In genomic region chr2:60343607-60344289, GRCm38 (mm10) we compare ENCODE assay signal across 21 mouse cellular contexts. TPM values are rescaled to one million over a fixed set of nuclear protein-coding genes. Genes with fewer than 3 reads are reported as not detected.
A peak's percentile ranks its signal among the peaks of the same experiment; 100 is the strongest.
DNase-seq lines count a peak whose midpoint lies in the region; ATAC-seq and TF ChIP-seq lines count a peak whose summit lies in the region.
"Had no signal": no experiment of that assay in that cellular context is flagged by ENCODE, and none has a peak within 500 bp of the region (broad histone marks: within the 10 kb centered on the region; RNA-seq: fewer than 3 reads in every experiment).

No protein-coding gene starts in this region.

- intact Hi-C loops in left cerebral cortex, postnatal 36 days (cut with DNase I) = no loop called here

- peak; percentile 59 for DNase-seq in forebrain, embryonic 14.5 days (ENCODE audit: low spot score)
- DNase-seq in forebrain, postnatal 0 days = no peak
- peak; percentile 61 for DNase-seq in mesoderm, embryonic 11.5 days (ENCODE audit: low read depth, low spot score)
- DNase-seq in thymus, adult 18-20 months = no peak
- no peak for DNase-seq in left cerebral cortex, postnatal 36 days (ENCODE audit: low spot score in 2 of 2)
- DNase-seq: adrenal gland, postnatal 36 days; cerebellum, adult 9-11 months; heart, adult 18-20 months; kidney, adult 8-10 months; kidney, postnatal 36 days; liver; liver, postnatal 0 days; right cerebral cortex, postnatal 4 days; thymus, postnatal 36 days had no signal

- no peaks in the 10 kb centered on the region for H3K4me1 ChIP-seq in forebrain, embryonic 14.5 days (ENCODE audit: control insufficient read depth, insufficient read depth, low read length)
- H3K4me1 ChIP-seq in forebrain, postnatal 0 days (ENCODE audit: insufficient read depth) = no peaks in the 10 kb centered on the region
- H3K4me1 ChIP-seq in neural tube, embryonic 12.5 days = peaks cover 5% of the 10 kb centered on the region; the same call in 1 of the 2 replicates
- no peaks in the 10 kb centered on the region for H3K4me1 ChIP-seq in neural tube, embryonic 15.5 days
- H3K4me1 ChIP-seq: embryonic facial prominence, embryonic 12.5 days had no signal

- H3K9ac ChIP-seq in forebrain, embryonic 14.5 days (ENCODE audit: low read length) = no peak overlapping the region
- no peak overlapping the region for H3K9ac ChIP-seq in forebrain, postnatal 0 days
- no peak overlapping the region for H3K9ac ChIP-seq in neural tube, embryonic 12.5 days
- no peak overlapping the region for H3K9ac ChIP-seq in neural tube, embryonic 15.5 days (replicated peaks)
- H3K9ac ChIP-seq: embryonic facial prominence, embryonic 12.5 days; liver, postnatal 0 days; neural tube, embryonic 13.5 days had no signal

- no peak overlapping the region for H3K4me2 ChIP-seq in forebrain, embryonic 14.5 days (ENCODE audit: low read length)
- no peak overlapping the region for H3K4me2 ChIP-seq in forebrain, postnatal 0 days (ENCODE audit: low read depth)
- H3K4me2 ChIP-seq in neural tube, embryonic 12.5 days (replicated peaks) = no peak overlapping the region
- H3K4me2 ChIP-seq in neural tube, embryonic 15.5 days = no peak overlapping the region
- H3K4me2 ChIP-seq: embryonic facial prominence, embryonic 12.5 days; neural tube, embryonic 13.5 days had no signal

- H3K4me3 ChIP-seq in forebrain, embryonic 14.5 days (ENCODE audit: low read depth, low read length) = no peak overlapping the region
- H3K4me3 ChIP-seq in forebrain, postnatal 0 days (ENCODE audit: low read depth, low read length) = no peak overlapping the region
- H3K4me3 ChIP-seq in neural tube, embryonic 12.5 days = no peak overlapping the region
- no peak overlapping the region for H3K4me3 ChIP-seq in neural tube, embryonic 15.5 days (replicated peaks)
- H3K4me3 ChIP-seq: embryonic facial prominence, embryonic 12.5 days; neural tube, embryonic 13.5 days had no signal

- TF ChIP-seq CTCF in forebrain, postnatal 0 days (IDR thresholded peaks at IDR 0.05; ENCODE audit: low read depth) = no peak

- H3K36me3 ChIP-seq in forebrain, embryonic 14.5 days (ENCODE audit: control insufficient read depth, insufficient read depth, low read length) = no peaks in the 10 kb centered on the region
- no peaks in the 10 kb centered on the region for H3K36me3 ChIP-seq in forebrain, postnatal 0 days (ENCODE audit: insufficient read depth)
- H3K36me3 ChIP-seq in neural tube, embryonic 12.5 days = no peaks in the 10 kb centered on the region
- no peaks in the 10 kb centered on the region for H3K36me3 ChIP-seq in neural tube, embryonic 15.5 days
- H3K36me3 ChIP-seq: embryonic facial prominence, embryonic 12.5 days; neural tube, embryonic 13.5 days had no signal

- H3K9me3 ChIP-seq in forebrain, embryonic 14.5 days (replicated peaks; ENCODE audit: control insufficient read depth, low read length) = no peaks in the 10 kb centered on the region
- H3K9me3 ChIP-seq in forebrain, postnatal 0 days (ENCODE audit: low read length) = no peaks in the 10 kb centered on the region
- no peaks in the 10 kb centered on the region for H3K9me3 ChIP-seq in neural tube, embryonic 12.5 days
- H3K9me3 ChIP-seq in neural tube, embryonic 15.5 days (replicated peaks) = no peaks in the 10 kb centered on the region
- H3K9me3 ChIP-seq: embryonic facial prominence, embryonic 12.5 days; neural tube, embryonic 13.5 days had no signal

- 17% methylated on average over 11 of the region's 11 CpGs for WGBS in forebrain, embryonic 14.5 days
- 27% methylated on average over 11 of the region's 11 CpGs for WGBS in forebrain, postnatal 0 days
- whole genome bisulfite sequencing in neural tube, embryonic 12.5 days = 18% methylated on average over 11 of the region's 11 CpGs
- 22% methylated on average over 11 of the region's 11 CpGs for WGBS in neural tube, embryonic 15.5 days

- peak; percentile 40; the same call in 1 of the 2 replicates for ATAC-seq in forebrain, embryonic 14.5 days
- ATAC-seq in forebrain, postnatal 0 days = no peak
- peak; percentile 77 for ATAC-seq in neural tube, embryonic 12.5 days (ENCODE audit: low FRiP score, low read depth)
- ATAC-seq in neural tube, embryonic 15.5 days (ENCODE audit: low FRiP score) = no peak
- ATAC-seq: activated CD4-positive, CD25-positive, alpha-beta regulatory T cell, adult 4 months; liver, postnatal 0 days had no signal

- no peak overlapping the region for H3K27ac ChIP-seq in forebrain, embryonic 14.5 days (ENCODE audit: low read depth, low read length)
- no peak overlapping the region for H3K27ac ChIP-seq in forebrain, postnatal 0 days (ENCODE audit: low read depth, low read length)
- H3K27ac ChIP-seq in neural tube, embryonic 12.5 days = no peak overlapping the region
- no peak overlapping the region for H3K27ac ChIP-seq in neural tube, embryonic 15.5 days (replicated peaks)
- H3K27ac ChIP-seq: embryonic facial prominence, embryonic 12.5 days; neural tube, embryonic 13.5 days had no signal

- 0 out of 2 replicates have a peak, but pooled peaks cover 7% of the 10 kb centered on the region for H3K27me3 ChIP-seq in forebrain, embryonic 14.5 days (replicated peaks; ENCODE audit: control insufficient read depth, insufficient read depth, low read length)
- H3K27me3 ChIP-seq in forebrain, postnatal 0 days (ENCODE audit: insufficient read depth, low read length) = no peaks in the 10 kb centered on the region
- peaks cover 20% of the 10 kb centered on the region for H3K27me3 ChIP-seq in neural tube, embryonic 12.5 days (replicated peaks)
- H3K27me3 ChIP-seq in neural tube, embryonic 15.5 days (replicated peaks) = peaks cover 17% of the 10 kb centered on the region
- H3K27me3 ChIP-seq: CH12.LX; embryonic facial prominence, embryonic 12.5 days had no signal

RNA-seq across cellular contexts. Expression of gene Ly75, which starts 39.4 kb away (rescaled TPM):
- polyA plus RNA-seq in forebrain, embryonic 14.5 days (2014; fragmentation: Nextera tagmentation; extraction: Ambion mirVana) = 0.41 and 0.78 TPM in 2 replicates
- 3.9 and 4.8 TPM in 2 replicates for total RNA-seq in forebrain, postnatal 0 days (2014; rRNA removed)
- polyA plus RNA-seq in forebrain, postnatal 0 days (2015; fragmentation: Nextera tagmentation; extraction: Ambion mirVana) = 1.2 and 1.7 TPM in 2 replicates
- 1.5 and 1.6 TPM in 2 replicates for polyA plus RNA-seq in neural tube, embryonic 12.5 days (2016; fragmentation: Nextera tagmentation; extraction: Ambion mirVana)
- 1.1 and 5.3 TPM in 2 replicates for polyA plus RNA-seq in neural tube, embryonic 15.5 days (2015; fragmentation: Nextera tagmentation; extraction: Ambion mirVana)
- 1 to 10 TPM; 1.2 to 1.6 TPM for total RNA-seq in left cerebral cortex, postnatal 36 days (2021)

RNA-seq across cellular contexts. Expression of gene Cd302, which starts 59.5 kb away (rescaled TPM):
- polyA plus RNA-seq in forebrain, embryonic 14.5 days (2014; fragmentation: Nextera tagmentation; extraction: Ambion mirVana) = 12.2 and 12.6 TPM in 2 replicates
- 5.8 and 8.6 TPM in 2 replicates for total RNA-seq in forebrain, postnatal 0 days (2014; rRNA removed)
- 19.3 and 22.9 TPM in 2 replicates for polyA plus RNA-seq in forebrain, postnatal 0 days (2015; fragmentation: Nextera tagmentation; extraction: Ambion mirVana)
- 14.8 and 15.1 TPM in 2 replicates for polyA plus RNA-seq in neural tube, embryonic 12.5 days (2016; fragmentation: Nextera tagmentation; extraction: Ambion mirVana)
- polyA plus RNA-seq in neural tube, embryonic 15.5 days (2015; fragmentation: Nextera tagmentation; extraction: Ambion mirVana) = 17.4 and 18.5 TPM in 2 replicates
- total RNA-seq in left cerebral cortex, postnatal 36 days (2021) = 10 to 100 TPM; 16.6 to 19.6 TPM
- total RNA-seq: CH12.LX; megakaryocyte-erythroid progenitor cell, adult 5-6 weeks had no signal

Comparison
In these comparisons a context has a peak if more than half of its experiments do, and no peak if none do; other contexts are left out.
1. ATAC-seq: peak in forebrain, embryonic 14.5 days (single experiment) and neural tube, embryonic 12.5 days (single experiment); none in forebrain, postnatal 0 days (single experiment) and neural tube, embryonic 15.5 days (single experiment).
2. DNase-seq: peak in forebrain, embryonic 14.5 days (single experiment) and mesoderm, embryonic 11.5 days (single experiment); none in forebrain, postnatal 0 days (single experiment), thymus, adult 18-20 months (0 of 2) and left cerebral cortex, postnatal 36 days (0 of 2).